Mouse (Mus musculus) skeletal muscle tissue, adult 2 months (tissue): Measurements from ENCODE around the gene Olfr92.

Source experiments
- DNase-seq: peaks from one replicate; pipeline ENCODE4 v3.0.0-alpha.2; 2012; ENCODE audit warnings: low read depth, low spot score

The Olfr92 gene

GRCm38 (mm10) chr17:37062101-37062641 lies 57.7 kb downstream of the Olfr92 start:
- no peak for DNase-seq

GRCm38 (mm10) chr17:37061435-37061834 lies 58.5 kb downstream of the Olfr92 start:
- no peak for DNase-seq
